In genomic region chr8:77617916-77618315, GRCm38 (mm10) we compare ENCODE assay signal across 8 mouse cellular contexts. TPM values are rescaled to one million over a fixed set of nuclear protein-coding genes. Genes with fewer than 3 reads are reported as not detected.
DNase-seq lines count a peak whose midpoint lies in the region; ATAC-seq and TF ChIP-seq lines count a peak whose summit lies in the region.

No protein-coding gene starts in this region.

- no peaks in the 10 kb centered on the region for H3K27me3 ChIP-seq in hindbrain, embryonic 14.5 days (ENCODE audit: control insufficient read depth, insufficient read depth, low read length)
- H3K27me3 ChIP-seq in hindbrain, embryonic 10.5 days (ENCODE audit: insufficient read depth, poor library complexity, severe bottlenecking) = no peaks in the 10 kb centered on the region
- no peaks in the 10 kb centered on the region for H3K27me3 ChIP-seq in kidney, postnatal 0 days (ENCODE audit: insufficient read depth, low read length)
- H3K27me3 ChIP-seq in midbrain, postnatal 0 days (ENCODE audit: insufficient read depth, low read length) = no peaks in the 10 kb centered on the region
- H3K27me3 ChIP-seq in hindbrain, embryonic 12.5 days = no peaks in the 10 kb centered on the region

- H3K9ac ChIP-seq in hindbrain, embryonic 14.5 days = no peak overlapping the region
- no peak overlapping the region for H3K9ac ChIP-seq in kidney, postnatal 0 days (ENCODE audit: low read depth, low read length)
- H3K9ac ChIP-seq in midbrain, postnatal 0 days (replicated peaks; ENCODE audit: low read length, poor library complexity, severe bottlenecking) = no peak overlapping the region
- no peak overlapping the region for H3K9ac ChIP-seq in hindbrain, embryonic 12.5 days

- H3K27ac ChIP-seq in hindbrain, embryonic 14.5 days = no peak overlapping the region
- H3K27ac ChIP-seq in hindbrain, embryonic 10.5 days = no peak overlapping the region
- no peak overlapping the region for H3K27ac ChIP-seq in kidney, postnatal 0 days
- no peak overlapping the region for H3K27ac ChIP-seq in midbrain, postnatal 0 days (ENCODE audit: low read depth, low read length)
- no peak overlapping the region for H3K27ac ChIP-seq in hindbrain, embryonic 12.5 days

- no peaks in the 10 kb centered on the region for H3K4me1 ChIP-seq in hindbrain, embryonic 14.5 days (replicated peaks; ENCODE audit: control insufficient read depth, insufficient read depth, low read length)
- no peaks in the 10 kb centered on the region for H3K4me1 ChIP-seq in hindbrain, embryonic 10.5 days (replicated peaks)
- no peaks in the 10 kb centered on the region for H3K4me1 ChIP-seq in kidney, postnatal 0 days (replicated peaks; ENCODE audit: insufficient read depth, low read length)
- H3K4me1 ChIP-seq in midbrain, postnatal 0 days (ENCODE audit: insufficient read depth, low read length) = no peaks in the 10 kb centered on the region
- H3K4me1 ChIP-seq in hindbrain, embryonic 12.5 days = no peaks in the 10 kb centered on the region

- peak; percentile 46; the same call in 1 of the 2 replicates for ATAC-seq in hindbrain, embryonic 14.5 days (ENCODE audit: low FRiP score)
- ATAC-seq in kidney, postnatal 0 days (replicated peaks; ENCODE audit: low FRiP score, low read depth) = no peak; the same call in 1 of the 2 replicates
- ATAC-seq in midbrain, postnatal 0 days (ENCODE audit: low FRiP score) = 0 out of 2 replicates have a peak, but pooled peaks have one; percentile 31
- ATAC-seq in hindbrain, embryonic 12.5 days (ENCODE audit: low FRiP score) = no peak

- no peaks in the 10 kb centered on the region for H3K36me3 ChIP-seq in hindbrain, embryonic 14.5 days (replicated peaks; ENCODE audit: control insufficient read depth, insufficient read depth)
- no peaks in the 10 kb centered on the region for H3K36me3 ChIP-seq in hindbrain, embryonic 10.5 days
- no peaks in the 10 kb centered on the region for H3K36me3 ChIP-seq in kidney, postnatal 0 days (ENCODE audit: insufficient read depth, low read length)
- H3K36me3 ChIP-seq in midbrain, postnatal 0 days (ENCODE audit: insufficient read depth, low read length) = no peaks in the 10 kb centered on the region
- no peaks in the 10 kb centered on the region for H3K36me3 ChIP-seq in hindbrain, embryonic 12.5 days

- H3K4me3 ChIP-seq in hindbrain, embryonic 14.5 days (replicated peaks; ENCODE audit: low read length) = no peak overlapping the region
- H3K4me3 ChIP-seq in hindbrain, embryonic 10.5 days = no peak overlapping the region
- H3K4me3 ChIP-seq in kidney, postnatal 0 days (replicated peaks; ENCODE audit: low read depth, low read length) = no peak overlapping the region
- H3K4me3 ChIP-seq in midbrain, postnatal 0 days (ENCODE audit: low read depth, low read length) = no peak overlapping the region
- no peak overlapping the region for H3K4me3 ChIP-seq in hindbrain, embryonic 12.5 days

- peak; percentile 63 for DNase-seq in hindbrain, embryonic 14.5 days (ENCODE audit: low spot score)
- DNase-seq in hindbrain, embryonic 10.5 days (ENCODE audit: low spot score) = no peak
- DNase-seq in 3T3-L1 (ENCODE audit: low read depth, low spot score) (peak; percentile 74), R1 (ENCODE audit: low read depth, low spot score) (peak; percentile 69)
- peak; percentile 41 for DNase-seq in gastrocnemius, postnatal 10 days
- peak; percentile 77 for DNase-seq in kidney, postnatal 0 days (ENCODE audit: low spot score)
- peak; percentile 62 for DNase-seq in midbrain, postnatal 0 days (ENCODE audit: low spot score)

- no peaks in the 10 kb centered on the region for H3K9me3 ChIP-seq in hindbrain, embryonic 14.5 days (ENCODE audit: control insufficient read depth, low read length)
- H3K9me3 ChIP-seq in hindbrain, embryonic 10.5 days = no peaks in the 10 kb centered on the region
- H3K9me3 ChIP-seq in kidney, postnatal 0 days (replicated peaks; ENCODE audit: low read length) = no peaks in the 10 kb centered on the region
- no peaks in the 10 kb centered on the region for H3K9me3 ChIP-seq in midbrain, postnatal 0 days (ENCODE audit: low read length)
- H3K9me3 ChIP-seq in hindbrain, embryonic 12.5 days (replicated peaks) = no peaks in the 10 kb centered on the region

- H3K4me2 ChIP-seq in hindbrain, embryonic 14.5 days (replicated peaks) = no peak overlapping the region
- H3K4me2 ChIP-seq in kidney, postnatal 0 days (ENCODE audit: low read length) = no peak overlapping the region
- no peak overlapping the region for H3K4me2 ChIP-seq in midbrain, postnatal 0 days (ENCODE audit: low read depth, low read length, poor library complexity, severe bottlenecking)
- no peak overlapping the region for H3K4me2 ChIP-seq in hindbrain, embryonic 12.5 days (replicated peaks)

- WGBS in hindbrain, embryonic 14.5 days = 68% methylated on average over 2 of the region's 2 CpGs
- WGBS in hindbrain, embryonic 10.5 days = 71% methylated on average over 2 of the region's 2 CpGs
- 45% methylated on average over 2 of the region's 2 CpGs for WGBS in kidney, postnatal 0 days
- 70% methylated on average over 2 of the region's 2 CpGs for WGBS in midbrain, postnatal 0 days
- 68% methylated on average over 2 of the region's 2 CpGs for WGBS in hindbrain, embryonic 12.5 days

- peak; percentile 67 for TF ChIP-seq CTCF in kidney, postnatal 0 days (IDR thresholded peaks at IDR 0.05; ENCODE audit: low read depth)
- TF ChIP-seq CTCF in midbrain, postnatal 0 days (IDR thresholded peaks at IDR 0.05) = peak; percentile 61

RNA-seq across cellular contexts. Expression of gene Tmem184c, which starts 7.4 kb away (rescaled TPM):
- 72.1 and 81.6 TPM in 2 replicates for polyA plus RNA-seq in hindbrain, embryonic 14.5 days (2014; fragmentation: Nextera tagmentation; extraction: Ambion mirVana)
- 45.0 and 46.6 TPM in 2 replicates for polyA plus RNA-seq in hindbrain, embryonic 10.5 days (2016; fragmentation: Nextera tagmentation; extraction: Ambion mirVana)
- total RNA-seq in gastrocnemius, postnatal 10 days (2021) = 10 to 100 TPM; 12.7 to 13.7 TPM
- 37.7 and 38.1 TPM in 2 replicates for polyA plus RNA-seq in kidney, postnatal 0 days (2015; fragmentation: Nextera tagmentation; extraction: Ambion mirVana)
- 61.9 and 75.0 TPM in 2 replicates for total RNA-seq in midbrain, postnatal 0 days (2014; rRNA removed)
- polyA plus RNA-seq in midbrain, postnatal 0 days (2015; fragmentation: Nextera tagmentation; extraction: Ambion mirVana) = 64.0 and 65.1 TPM in 2 replicates
- polyA plus RNA-seq in hindbrain, embryonic 12.5 days (2016; fragmentation: Nextera tagmentation; extraction: Ambion mirVana) = 56.9 and 64.2 TPM in 2 replicates

Comparison
In these comparisons a context has a peak if more than half of its experiments do, and no peak if none do; other contexts are left out.
1. ATAC-seq: peak in hindbrain, embryonic 14.5 days (single experiment) and midbrain, postnatal 0 days (single experiment); none in kidney, postnatal 0 days (single experiment) and hindbrain, embryonic 12.5 days (single experiment).